Mouse (Mus musculus) hindlimb bud, embryonic 11.5 days (tissue): Measurements from ENCODE around the gene Daxx.
"Not testable (repeated sequence)": the region's sequence is repeated elsewhere in the genome, so short reads cannot be mapped to it uniquely, and the experiment has no call there.

Experiments used
- DNase-seq: peaks from one replicate; pipeline ENCODE4 v3.0.0-alpha.2; 2012; ENCODE audit warnings: low read depth, low spot score; ENCODE audit errors: extremely low spot score

Gene Daxx

GRCm38 (mm10) chr17:33902079-33902478 is 7.1 kb upstream of the Daxx start:
- DNase-seq: no peak

DNA sequence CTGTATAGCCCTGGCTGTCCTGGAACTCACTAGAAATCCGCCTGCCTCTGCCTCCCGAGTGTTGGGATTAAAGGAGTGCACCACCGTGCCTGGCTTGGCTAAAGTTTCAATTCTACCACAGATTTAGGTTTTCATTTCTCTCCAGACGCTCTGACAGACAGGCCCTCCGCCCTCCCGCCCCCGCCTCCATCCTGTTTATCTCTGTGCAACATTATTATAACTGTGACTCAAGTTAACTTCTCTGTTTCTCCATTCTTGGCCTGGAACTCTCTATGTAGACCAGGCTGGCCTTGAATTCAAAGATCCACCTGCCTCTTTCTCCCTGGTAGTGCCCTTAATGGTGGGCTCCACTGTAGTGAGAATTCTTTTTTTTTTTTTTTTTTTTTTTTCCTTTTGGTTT is 6.7 kb upstream of the Daxx start:
- DNase-seq: no peak

- not testable (repeated sequence) for DNase-seq
These were observed 5.1 kb upstream of the Daxx start for GRCm38 (mm10) chr17:33903911-33904651.

GRCm38 (mm10) chr17:33904835-33905234 is 4.4 kb upstream of the Daxx start, which contains the start of gene Platr17:
Gene Platr17 (plus strand): TSS chr17:33905135.
- not testable (repeated sequence) for DNase-seq

DNA sequence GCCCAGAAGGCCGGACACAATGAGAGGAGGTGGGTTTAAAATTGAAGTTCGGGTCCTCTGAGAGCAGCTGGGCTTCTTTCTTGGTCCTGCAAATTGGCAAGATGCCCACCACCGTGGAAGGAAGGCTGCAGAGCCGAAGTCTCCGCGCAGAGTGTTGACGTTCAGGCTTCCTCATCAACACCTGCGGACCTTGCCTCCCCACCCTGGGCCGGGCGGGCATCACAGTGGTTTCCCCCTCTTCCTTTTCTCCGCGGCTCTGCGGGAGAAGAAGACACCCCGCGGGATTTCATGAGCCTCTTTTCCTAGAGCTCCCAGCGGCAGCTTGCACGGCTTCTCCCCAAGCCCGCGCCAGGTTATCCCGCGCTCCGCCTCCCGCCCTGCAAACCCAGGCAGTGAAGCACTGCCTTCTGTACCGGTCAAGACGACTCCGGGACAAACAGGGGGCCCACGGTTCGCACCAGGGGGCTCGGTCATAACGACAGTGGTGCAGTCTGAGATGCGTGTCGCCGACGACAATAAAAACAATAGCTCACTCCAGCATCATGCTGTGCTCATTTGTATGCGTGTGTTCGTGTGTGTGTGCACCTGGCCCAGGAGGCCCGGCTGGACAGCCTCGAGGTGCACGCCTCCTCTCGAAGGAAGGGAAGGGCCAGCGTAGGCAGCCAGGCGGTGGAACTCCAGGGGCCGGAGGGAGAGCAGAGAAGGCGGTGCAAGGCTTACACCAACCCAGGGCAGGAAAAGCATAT is 710 bp upstream of the Daxx start:
- no peak for DNase-seq

DNA sequence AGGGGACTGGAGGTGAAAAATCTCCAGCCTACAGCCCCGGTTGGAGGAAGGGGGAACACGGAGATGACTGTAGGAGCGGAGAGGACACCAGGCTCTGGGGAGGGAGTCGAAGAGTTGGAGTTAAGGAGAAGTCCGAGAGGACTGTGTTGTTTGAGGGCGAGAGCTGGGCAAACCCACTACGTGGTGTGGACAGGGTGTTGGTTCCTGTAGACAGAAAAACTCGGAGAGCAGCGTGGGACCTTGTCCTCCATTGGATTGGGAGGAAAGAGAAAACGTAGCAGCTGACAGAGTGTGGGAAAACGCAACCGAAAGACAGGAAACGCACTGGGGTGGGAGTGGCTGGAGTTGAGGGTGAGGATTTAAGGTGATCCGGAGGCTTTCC is 646 bp downstream of the Daxx start:
- no peak for DNase-seq

DNA sequence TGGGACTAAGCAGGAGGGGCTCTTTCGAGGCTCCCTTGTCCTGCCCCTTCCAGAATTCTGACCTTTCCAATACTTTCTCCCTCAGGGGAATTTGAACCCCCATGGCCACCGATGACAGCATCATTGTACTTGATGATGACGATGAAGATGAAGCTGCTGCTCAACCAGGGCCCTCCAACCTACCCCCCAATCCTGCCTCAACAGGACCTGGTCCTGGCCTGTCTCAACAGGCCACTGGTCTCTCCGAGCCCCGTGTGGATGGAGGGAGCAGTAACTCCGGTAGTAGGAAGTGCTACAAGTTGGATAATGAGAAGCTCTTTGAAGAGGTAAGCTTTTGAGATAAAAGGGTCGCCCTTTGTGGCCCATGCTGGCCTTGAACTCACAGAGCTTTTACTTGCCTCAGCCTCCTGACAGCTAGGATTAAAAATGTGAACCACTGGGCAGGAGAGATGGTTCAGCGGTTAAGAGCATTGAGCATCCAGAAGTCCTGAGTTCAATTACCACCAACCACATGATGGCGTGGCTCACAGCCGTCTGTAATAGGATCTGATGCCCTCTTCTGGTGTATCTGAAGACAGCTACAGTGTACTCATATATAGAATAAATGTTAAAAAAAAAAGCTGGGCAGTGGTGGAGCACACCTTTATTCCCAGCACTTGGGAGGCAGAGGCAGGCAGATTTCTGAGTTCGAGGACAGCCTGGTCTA is 1.3 kb downstream of the Daxx start:
- no peak for DNase-seq

DNA sequence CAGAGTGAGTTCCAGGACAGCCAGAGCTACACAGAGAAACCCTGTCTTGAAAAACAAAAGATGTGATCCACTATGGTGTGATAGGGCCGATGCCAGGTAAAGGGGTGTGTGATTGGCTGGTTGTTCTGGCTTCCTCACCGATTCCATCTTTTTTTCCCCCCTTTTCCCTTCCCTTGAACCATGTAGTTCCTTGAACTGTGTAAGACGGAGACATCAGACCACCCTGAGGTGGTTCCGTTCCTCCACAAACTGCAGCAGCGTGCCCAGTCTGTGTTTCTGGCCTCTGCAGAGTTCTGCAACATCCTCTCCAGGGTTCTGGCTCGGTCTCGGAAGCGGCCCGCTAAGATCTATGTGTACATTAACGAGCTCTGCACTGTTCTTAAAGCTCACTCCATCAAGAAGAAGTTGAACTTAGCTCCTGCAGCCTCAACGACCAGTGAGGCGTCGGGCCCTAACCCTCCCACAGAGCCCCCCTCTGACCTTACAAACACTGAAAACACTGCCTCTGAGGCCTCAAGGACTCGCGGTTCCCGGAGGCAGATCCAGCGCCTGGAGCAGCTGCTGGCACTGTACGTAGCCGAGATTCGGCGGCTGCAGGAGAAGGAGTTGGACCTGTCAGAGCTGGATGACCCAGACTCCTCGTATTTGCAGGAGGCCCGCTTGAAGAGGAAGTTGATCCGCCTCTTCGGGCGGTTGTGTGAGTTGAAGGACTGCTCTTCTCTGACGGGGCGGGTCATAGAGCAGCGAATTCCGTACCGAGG is 2.0 kb downstream of the Daxx start:
- DNase-seq: no peak

GRCm38 (mm10) chr17:33911813-33912414 is 2.7 kb downstream of the Daxx start:
- no peak for DNase-seq

DNA sequence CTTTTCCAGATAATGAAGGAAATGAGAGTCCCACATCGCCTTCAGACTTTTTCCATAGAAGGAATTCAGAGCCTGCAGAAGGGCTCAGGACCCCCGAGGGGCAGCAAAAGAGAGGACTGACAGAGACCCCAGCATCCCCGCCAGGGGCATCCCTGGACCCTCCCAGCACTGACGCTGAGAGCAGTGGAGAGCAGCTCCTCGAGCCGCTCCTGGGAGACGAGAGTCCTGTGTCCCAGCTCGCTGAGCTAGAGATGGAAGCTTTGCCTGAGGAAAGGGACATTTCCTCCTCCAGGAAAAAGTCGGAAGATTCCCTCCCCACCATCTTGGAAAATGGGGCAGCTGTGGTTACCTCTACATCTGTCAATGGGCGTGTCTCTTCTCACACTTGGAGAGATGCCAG is 4.0 kb downstream of the Daxx start:
- DNase-seq: no peak

DNA sequence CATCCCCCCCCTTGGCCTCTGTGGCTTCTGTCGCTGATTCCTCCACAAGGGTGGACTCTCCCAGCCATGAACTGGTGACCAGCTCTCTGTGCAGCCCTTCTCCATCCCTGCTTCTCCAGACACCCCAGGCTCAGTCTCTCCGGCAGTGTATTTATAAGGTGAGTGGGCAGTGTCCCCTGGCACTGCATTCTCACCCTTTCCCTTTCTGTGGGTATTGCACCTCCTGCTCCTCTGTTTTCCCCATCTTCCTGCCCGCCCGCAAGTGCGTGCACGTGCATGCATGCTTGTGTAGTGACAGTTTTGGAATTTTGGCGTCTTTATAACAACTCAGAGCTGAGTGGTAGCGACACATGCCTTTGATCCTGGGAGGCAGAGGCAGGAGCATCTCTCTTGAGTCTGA is 4.7 kb downstream of the Daxx start:
- no peak for DNase-seq

DNA sequence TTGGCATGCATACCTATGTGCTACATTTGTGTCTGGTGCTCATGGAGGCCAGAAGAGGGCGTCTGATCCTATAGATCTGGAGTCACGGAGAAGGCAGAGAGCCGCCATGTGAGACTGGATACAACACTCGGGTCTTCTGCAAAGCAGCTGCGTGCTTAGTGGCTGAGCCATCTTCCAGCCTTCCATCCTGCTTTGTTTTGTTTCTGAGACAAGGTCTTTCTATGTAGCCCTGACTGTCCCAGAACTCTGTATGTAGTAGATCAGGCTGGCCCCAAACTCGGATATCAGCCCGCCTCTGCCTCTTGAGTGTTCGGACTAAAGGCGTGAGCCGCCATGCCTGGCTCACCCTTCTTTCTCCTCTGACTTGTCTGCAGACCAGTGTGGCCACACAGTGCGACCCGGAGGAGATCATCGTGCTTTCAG is 5.8 kb downstream of the Daxx start:
- DNase-seq: no peak

DNA sequence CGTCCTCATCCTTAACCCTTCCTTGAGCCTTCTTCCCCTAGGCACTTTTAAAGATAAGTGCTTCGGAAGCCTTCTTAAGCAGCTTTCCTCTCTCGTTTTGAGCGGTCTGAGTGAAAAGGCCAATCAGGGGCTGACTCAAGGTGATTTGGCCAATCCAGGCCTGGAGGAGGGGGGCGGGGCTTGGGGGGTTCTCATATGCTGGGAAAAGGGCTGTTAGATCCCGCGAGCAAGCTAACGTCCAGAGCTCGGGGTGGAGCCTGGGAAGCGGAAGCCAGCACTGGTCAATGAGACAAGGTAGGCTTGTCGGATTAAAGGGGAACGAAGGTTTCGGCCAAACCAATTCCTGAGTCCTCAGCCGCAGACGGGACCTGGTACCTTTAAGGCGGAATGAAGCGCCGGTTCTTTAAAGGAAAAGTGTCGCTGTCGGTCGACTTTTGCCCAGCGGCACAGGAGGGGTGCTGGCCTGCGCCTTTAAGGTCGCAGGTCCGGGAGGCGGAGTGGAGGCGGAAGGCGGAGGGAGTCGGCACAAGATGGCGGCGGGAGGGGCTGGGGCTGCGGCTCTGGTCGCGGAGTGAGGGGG is 6.5 kb downstream of the Daxx start, which contains the start of the genes Tapbp and Zbtb22:
TSS of gene Tapbp (plus strand) at position 229 of the 580 bp plus-strand sequence.
TSS of gene Zbtb22 (plus strand) at position 234 of the 580 bp plus-strand sequence.
- peak; percentile 95 for DNase-seq

GRCm38 (mm10) chr17:33916294-33916693 is 7.1 kb downstream of the Daxx start:
- DNase-seq: no peak

DNA sequence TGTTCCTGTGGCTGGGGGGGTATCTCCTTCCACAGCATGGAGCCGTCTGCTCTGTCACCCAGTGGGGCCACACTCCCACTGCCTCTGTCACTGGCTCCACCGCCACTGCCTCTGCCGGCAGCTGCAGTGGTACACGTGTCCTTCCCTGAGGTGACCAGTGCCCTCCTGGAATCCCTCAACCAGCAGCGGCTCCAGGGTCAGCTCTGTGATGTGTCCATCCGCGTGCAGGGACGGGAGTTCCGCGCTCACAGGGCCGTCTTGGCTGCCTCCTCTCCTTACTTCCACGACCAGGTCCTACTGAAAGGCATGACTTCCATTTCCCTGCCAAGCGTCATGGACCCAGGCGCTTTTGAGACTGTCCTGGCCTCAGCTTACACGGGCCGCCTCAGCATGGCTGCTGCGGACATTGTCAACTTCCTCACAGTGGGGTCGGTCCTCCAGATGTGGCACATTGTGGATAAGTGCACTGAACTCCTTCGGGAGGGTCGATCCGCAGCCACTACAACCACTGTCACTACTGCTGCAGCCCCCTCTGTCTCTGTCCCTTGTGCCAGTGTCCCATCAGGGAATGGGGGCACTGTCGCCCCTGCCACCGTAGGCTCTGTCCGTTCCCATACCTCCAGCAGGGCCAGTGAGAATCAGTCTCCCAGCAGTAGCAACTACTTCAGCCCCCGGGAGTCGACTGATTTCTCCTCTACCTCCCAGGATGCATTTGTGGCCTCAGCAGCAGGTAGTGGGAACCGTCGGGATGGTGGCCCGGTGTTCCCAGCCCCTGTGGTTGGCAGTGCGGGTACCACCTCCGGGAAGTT is 7.8 kb downstream of the Daxx start:
- no peak for DNase-seq

- no peak for DNase-seq
These were observed 8.6 kb downstream of the Daxx start for GRCm38 (mm10) chr17:33917656-33918292.

GRCm38 (mm10) chr17:33918293-33919203 is 9.3 kb downstream of the Daxx start:
- DNase-seq: no peak
